9 mouse cellular contexts compared by ENCODE assay signal in genomic region chr16:22163456-22163851, GRCm38 (mm10). TPM values are rescaled to one million over a fixed set of nuclear protein-coding genes. Genes with fewer than 3 reads are reported as not detected.
A peak's percentile ranks its signal among the peaks of the same experiment; 100 is the strongest.
DNase-seq lines count a peak whose midpoint lies in the region; ATAC-seq and TF ChIP-seq lines count a peak whose summit lies in the region.
"Had no signal": no experiment of that assay in that cellular context is flagged by ENCODE, and none has a peak within 500 bp of the region (broad histone marks: within the 10 kb centered on the region; RNA-seq: fewer than 3 reads in every experiment).

No protein-coding gene starts in this region.

- no peaks in the 10 kb centered on the region for H3K27me3 ChIP-seq in heart, embryonic 10.5 days (ENCODE audit: insufficient read depth, poor library complexity, severe bottlenecking)
- H3K27me3 ChIP-seq in kidney, embryonic 16.5 days (ENCODE audit: insufficient read depth, low read length) = no peaks in the 10 kb centered on the region

- TF ChIP-seq CTCF in brain, embryonic 14.5 days (IDR thresholded peaks at IDR 0.05; ENCODE audit: borderline replicate concordance, extremely low read depth, insufficient read depth, insufficient read length) = 0 out of 2 replicates have a peak, but pooled peaks have one; percentile 8

- ATAC-seq in kidney, embryonic 16.5 days (ENCODE audit: low FRiP score, low TSS enrichment) = peak; percentile 77

- H3K4me3 ChIP-seq in heart, embryonic 10.5 days = peak overlapping the region; percentile 97
- H3K4me3 ChIP-seq in kidney, embryonic 16.5 days (ENCODE audit: low read length) = peak overlapping the region; percentile 95

- H3K9me3 ChIP-seq in heart, embryonic 10.5 days = no peaks in the 10 kb centered on the region
- H3K9me3 ChIP-seq in kidney, embryonic 16.5 days (ENCODE audit: low read length) = no peaks in the 10 kb centered on the region

- 0% methylated on average over 27 of the region's 27 CpGs for WGBS in heart, embryonic 10.5 days
- WGBS in kidney, embryonic 16.5 days = under 1% methylated on average over 27 of the region's 27 CpGs

- peaks cover 18% of the 10 kb centered on the region for H3K4me1 ChIP-seq in heart, embryonic 10.5 days
- H3K4me1 ChIP-seq in kidney, embryonic 16.5 days (ENCODE audit: insufficient read depth, low read length) = peaks cover 19% of the 10 kb centered on the region

- no peak for TF ChIP-seq POLR2A in brain, embryonic 14.5 days (IDR thresholded peaks at IDR 0.05; ENCODE audit: borderline replicate concordance, extremely low read depth, insufficient read depth, insufficient read length, poor library complexity, severe bottlenecking)

- intact Hi-C loops in left cerebral cortex, postnatal 36 days (cut with DNase I) = no loop called here
- intact Hi-C loops in left cerebral cortex, postnatal 25 days (cut with DNase I) = no loop called here

- H3K4me2 ChIP-seq in kidney, embryonic 16.5 days (replicated peaks; ENCODE audit: low read depth, low read length) = peak overlapping the region; percentile 87

- H3K9ac ChIP-seq in kidney, embryonic 16.5 days (replicated peaks; ENCODE audit: low read length) = peak overlapping the region; percentile 97

- peak; percentile 4 to 5 for DNase-seq in left cerebral cortex, postnatal 36 days (ENCODE audit: low spot score in 2 of 2)
- DNase-seq in left cerebral cortex, postnatal 25 days (ENCODE audit: low spot score in 2 of 2) = no peak
- DNase-seq in brain, embryonic 14.5 days (ENCODE audit: low read depth) = peak; percentile 75
- DNase-seq in heart, embryonic 10.5 days (ENCODE audit: low spot score) = peak; percentile 85
- DNase-seq in lung, postnatal 14 days = peak; percentile 30
- peak; percentile 16 for DNase-seq in testis, postnatal 14 days (ENCODE audit: low spot score)
- no peak for DNase-seq in thymus, postnatal 4 days

- peak overlapping the region; percentile 98 for H3K27ac ChIP-seq in heart, embryonic 10.5 days
- peak overlapping the region; percentile 91 for H3K27ac ChIP-seq in kidney, embryonic 16.5 days (ENCODE audit: low read length)
- H3K27ac ChIP-seq: macrophage had no signal

- 0 out of 2 replicates have a peak, but pooled peaks cover 7% of the 10 kb centered on the region for H3K36me3 ChIP-seq in heart, embryonic 10.5 days
- H3K36me3 ChIP-seq in kidney, embryonic 16.5 days (ENCODE audit: insufficient read depth, low read length) = no peaks in the 10 kb centered on the region

RNA-seq across cellular contexts. Expression of gene Igf2bp2, which starts 0.4 kb away (rescaled TPM):
- total RNA-seq in left cerebral cortex, postnatal 36 days (2021) = 1 to 10 TPM in 1 of 2 experiments, under 1 TPM in 1; 0.79 to 2.4 TPM
- 1 to 10 TPM; 1.9 to 2.0 TPM for total RNA-seq in left cerebral cortex, postnatal 25 days (2021)
- polyA plus RNA-seq in brain, embryonic 14.5 days (2012; rRNA removed) = 18.7 and 23.8 TPM in 2 replicates
- polyA plus RNA-seq in heart, embryonic 10.5 days (2016; fragmentation: Nextera tagmentation; extraction: Ambion mirVana) = 117 and 143 TPM in 2 replicates
- 84.5 and 98.6 TPM in 2 replicates for polyA plus RNA-seq in kidney, embryonic 16.5 days (2015; fragmentation: Nextera tagmentation; extraction: Ambion mirVana)

Comparison
In these comparisons a context has a peak if more than half of its experiments do, and no peak if none do; other contexts are left out.
1. DNase-seq: peak in left cerebral cortex, postnatal 36 days (2 of 2), brain, embryonic 14.5 days (single experiment), heart, embryonic 10.5 days (single experiment), lung, postnatal 14 days (single experiment) and testis, postnatal 14 days (single experiment); none in left cerebral cortex, postnatal 25 days (0 of 2) and thymus, postnatal 4 days (single experiment).